Mouse (Mus musculus): ENCODE data around the gene Gprc5b.

- no peak for TF ChIP-seq CTCF (IDR thresholded peaks at IDR 0.05; ENCODE audit: borderline replicate concordance, extremely low read depth, insufficient read depth, insufficient read length)
- no peak for TF ChIP-seq POLR2A (IDR thresholded peaks at IDR 0.05; ENCODE audit: borderline replicate concordance, extremely low read depth, insufficient read depth, insufficient read length, poor library complexity, severe bottlenecking)
Measured at GRCm38 (mm10) chr7:118999857-119000256, 4.8 kb upstream of the Gprc5b start.
